Mouse (Mus musculus) myocyte (in vitro differentiated cells): Measurements from ENCODE around the gene Ufl1.

ENCODE experiments used
- CEBPB ChIP-seq: IDR thresholded peaks from 2 replicates; pipeline ENCODE4 v1.6.1; 2011; ENCODE audit warnings: mild to moderate bottlenecking, moderate library complexity; ENCODE audit not compliant: poor library complexity, insufficient read depth, severe bottlenecking
- MAX ChIP-seq: IDR thresholded peaks from one replicate; pipeline ENCODE4 v1.6.1; 2011; ENCODE audit warnings: low read depth, mild to moderate bottlenecking, control low read depth
- MYOG ChIP-seq, 3 experiments: IDR thresholded peaks; one replicate each; pipeline ENCODE4 v1.6.1; 2011; ENCODE audit warnings: control low read depth in 2 of 3, low read depth in 2 of 3, mild to moderate bottlenecking in 2 of 3; ENCODE audit not compliant: insufficient read length in 2 of 3, control insufficient read depth in 1 of 3, insufficient read depth in 1 of 3
- POLR2AphosphoS2 ChIP-seq: IDR thresholded peaks from one replicate; pipeline ENCODE4 v1.6.1; 2011; ENCODE audit warnings: low read depth, control low read depth; ENCODE audit not compliant: insufficient read length
- TCF3 ChIP-seq: IDR thresholded peaks from one replicate; pipeline ENCODE4 v1.6.1; 2011; ENCODE audit warnings: low read depth, control low read depth; ENCODE audit not compliant: insufficient read length

DNA sequence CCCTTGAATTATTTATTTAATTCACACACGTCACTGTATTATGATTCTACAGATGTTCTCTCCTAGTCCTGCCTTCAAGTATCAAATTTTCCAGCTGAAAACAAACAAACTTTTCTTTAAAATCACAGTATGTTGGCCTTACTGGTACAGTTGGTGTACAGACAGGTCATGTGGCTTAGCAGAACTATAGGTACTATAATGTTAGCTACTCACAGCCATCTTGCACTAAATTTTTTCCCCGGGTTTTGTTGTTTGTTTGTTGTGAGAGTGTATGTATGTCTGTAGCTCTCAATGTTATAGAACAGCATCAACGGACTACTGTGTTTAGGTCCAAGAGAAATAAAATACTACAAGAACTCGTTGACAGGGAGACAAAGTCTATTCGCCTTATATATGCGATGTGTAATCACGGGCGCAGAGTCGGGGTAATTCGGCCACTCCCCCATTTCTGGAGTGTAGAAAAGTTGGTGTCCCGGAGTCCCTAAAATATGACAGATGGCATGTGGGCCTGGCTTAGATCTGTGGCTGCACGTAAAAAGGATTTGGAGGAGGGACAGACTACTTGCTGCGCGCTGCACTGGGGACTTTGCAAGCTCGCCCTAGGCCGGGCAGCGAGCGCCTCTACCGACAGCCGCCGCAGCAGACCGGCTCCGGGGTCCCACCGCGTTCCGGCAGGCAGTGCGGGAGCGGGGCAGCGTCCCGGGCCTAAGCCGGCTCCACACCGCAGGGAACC, 517 bp downstream of the Ufl1 start:
- no peak for TF ChIP-seq MYOG (IDR thresholded peaks at IDR 0.05; ENCODE audit: control insufficient read depth in 1 of 3, insufficient read depth in 1 of 3, insufficient read length in 2 of 3, low read depth in 2 of 3)
- no peak for TF ChIP-seq POLR2AphosphoS2
- no peak for TF ChIP-seq TCF3
- TF ChIP-seq MAX: no peak
- TF ChIP-seq CEBPB: no peak
